Mouse (Mus musculus): ENCODE results near the gene Eif4a2. TPM values are rescaled to one million over a fixed set of nuclear protein-coding genes. Genes with fewer than 3 reads are reported as not detected.

Eif4a2 gene
- polyA plus RNA-seq, 1 experiment from 2014 or later: 52.5 TPM

DNA sequence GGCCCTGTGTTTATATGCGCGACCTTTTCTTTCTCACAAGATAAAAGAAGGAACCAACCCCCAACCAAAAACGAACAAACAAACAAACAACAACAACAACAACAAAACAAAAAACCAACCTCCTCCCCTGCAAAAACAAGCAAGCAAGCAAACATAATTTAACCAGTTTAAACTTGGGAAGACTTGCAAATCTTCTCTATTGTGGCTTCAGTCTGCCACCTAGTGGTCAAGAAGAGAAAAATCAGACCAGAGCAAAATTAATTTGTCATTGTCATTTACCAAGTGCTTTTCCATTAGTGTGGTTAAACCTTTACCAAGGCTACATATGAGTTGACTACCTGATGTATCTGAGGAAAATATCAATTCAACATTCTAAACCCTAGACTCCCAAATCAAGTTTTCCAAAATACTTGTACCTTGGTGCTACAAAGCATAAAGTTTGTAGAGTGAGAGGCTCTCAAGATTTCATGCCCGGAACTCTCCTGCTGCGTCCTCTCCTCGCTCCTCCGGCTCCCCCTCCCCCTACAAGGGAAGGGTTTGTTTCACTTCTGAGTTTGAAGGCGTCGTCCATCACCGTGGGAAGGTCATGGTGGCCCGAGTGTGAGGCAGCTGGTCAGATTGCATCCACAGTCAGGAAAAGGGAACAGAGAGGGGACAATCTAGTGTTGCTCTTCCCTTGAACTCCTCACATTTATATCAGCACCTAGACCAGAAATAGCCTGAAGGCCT, 28.3 kb downstream of the Eif4a2 start:
- no peaks in the 10 kb centered on the region for H3K27me3 ChIP-seq (ENCODE audit: insufficient read depth, low read length)
- no peak overlapping the region for H3K9ac ChIP-seq (replicated peaks)
- WGBS (ENCODE audit: insufficient replicate concordance): 20% methylated on average over 11 of the region's 11 CpGs
- H3K4me1 ChIP-seq (ENCODE audit: insufficient read depth): no peaks in the 10 kb centered on the region
- peak; percentile 33; the same call in 1 of the 2 replicates for ATAC-seq
- H3K27ac ChIP-seq (ENCODE audit: low read depth): no peak overlapping the region
- no peak overlapping the region for H3K4me3 ChIP-seq (ENCODE audit: low read depth, low read length)
- no peaks in the 10 kb centered on the region for H3K9me3 ChIP-seq (ENCODE audit: low read length)
- H3K4me2 ChIP-seq (ENCODE audit: low read depth, low read length): no peak overlapping the region
- H3K36me3 ChIP-seq (replicated peaks; ENCODE audit: insufficient read depth, low read length): no peaks in the 10 kb centered on the region
- DNase-seq: no peak
- no peak for TF ChIP-seq EP300 (IDR thresholded peaks at IDR 0.05; ENCODE audit: low read depth)
- TF ChIP-seq CTCF (IDR thresholded peaks at IDR 0.05; ENCODE audit: low read depth): peak; percentile 87

DNA sequence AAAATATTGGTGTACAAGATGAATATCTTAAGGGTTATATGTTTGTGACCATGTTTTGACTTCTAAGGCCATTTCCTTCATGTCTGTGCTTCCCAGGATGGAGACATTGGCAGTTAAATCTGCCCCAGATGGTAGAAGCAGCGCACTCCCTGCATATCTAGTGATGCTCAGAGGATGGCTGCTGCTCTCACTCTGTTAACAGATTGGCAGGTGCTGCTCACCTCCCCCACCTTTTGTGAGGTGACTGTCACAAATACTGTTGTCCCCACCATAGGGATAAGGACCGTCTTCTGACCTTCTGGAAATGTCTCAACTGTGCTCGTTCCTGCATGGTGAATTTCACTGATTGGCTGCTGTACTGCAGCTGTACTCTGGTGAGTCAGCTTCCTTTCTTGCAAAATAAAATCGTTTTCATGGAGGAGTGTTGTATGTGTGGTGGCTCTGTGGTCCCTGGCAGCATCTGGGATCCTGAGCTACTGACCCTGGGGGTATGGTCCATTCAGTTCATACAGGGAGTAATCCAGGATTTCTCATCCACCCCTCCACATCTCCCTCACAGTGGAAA, 29.2 kb downstream of the Eif4a2 start:
- no peak for DNase-seq
- H3K4me2 ChIP-seq (ENCODE audit: low read depth, low read length): no peak overlapping the region
- H3K4me1 ChIP-seq (ENCODE audit: insufficient read depth): no peaks in the 10 kb centered on the region
- no peaks in the 10 kb centered on the region for H3K9me3 ChIP-seq (ENCODE audit: low read length)
- TF ChIP-seq CTCF (IDR thresholded peaks at IDR 0.05; ENCODE audit: low read depth) (no peak), EP300 (IDR thresholded peaks at IDR 0.05; ENCODE audit: low read depth) (no peak)
- H3K9ac ChIP-seq (replicated peaks): no peak overlapping the region
- no peak overlapping the region for H3K27ac ChIP-seq (ENCODE audit: low read depth)
- no peaks in the 10 kb centered on the region for H3K36me3 ChIP-seq (replicated peaks; ENCODE audit: insufficient read depth, low read length)
- 37% methylated on average over 4 of the region's 4 CpGs for WGBS (ENCODE audit: insufficient replicate concordance)
- ATAC-seq: no peak
- no peak overlapping the region for H3K4me3 ChIP-seq (ENCODE audit: low read depth, low read length)
- H3K27me3 ChIP-seq (ENCODE audit: insufficient read depth, low read length): no peaks in the 10 kb centered on the region

DNA sequence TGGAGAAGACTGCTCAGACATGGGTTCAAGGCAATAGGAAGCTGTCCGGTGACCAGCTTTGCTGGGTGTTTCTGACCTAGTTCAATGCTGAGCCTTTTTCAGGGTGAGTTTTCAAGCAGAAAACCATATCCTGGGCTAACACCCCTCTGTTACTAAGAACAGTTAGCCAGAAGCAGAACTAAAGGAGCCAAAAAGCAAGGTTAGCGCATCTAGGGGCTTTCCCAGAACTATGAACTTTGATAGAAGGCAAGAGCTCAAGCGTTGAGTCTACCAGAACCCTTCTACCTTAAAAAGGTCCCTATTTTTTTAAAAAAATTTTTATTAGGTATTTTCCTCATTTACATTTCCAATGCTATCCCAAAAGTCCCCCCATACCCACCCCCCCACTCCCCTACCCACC, 33.7 kb downstream of the Eif4a2 start:
- ATAC-seq (no peak), DNase-seq (no peak)
- Histone ChIP-seq H3K27ac (ENCODE audit: low read depth) (no peak overlapping the region), H3K27me3 (ENCODE audit: insufficient read depth, low read length) (no peaks in the 10 kb centered on the region), H3K36me3 (replicated peaks; ENCODE audit: insufficient read depth, low read length) (no peaks in the 10 kb centered on the region), H3K4me1 (ENCODE audit: insufficient read depth) (peaks cover 11% of the 10 kb centered on the region), H3K9me3 (ENCODE audit: low read length) (no peaks in the 10 kb centered on the region), H3K4me2 (ENCODE audit: low read depth, low read length) (no peak overlapping the region), H3K4me3 (ENCODE audit: low read depth, low read length) (no peak overlapping the region), H3K9ac (replicated peaks) (no peak overlapping the region)
- TF ChIP-seq CTCF (IDR thresholded peaks at IDR 0.05; ENCODE audit: low read depth): no peak
- TF ChIP-seq EP300 (IDR thresholded peaks at IDR 0.05; ENCODE audit: low read depth): no peak
- 81% methylated on average over 3 of the region's 3 CpGs for WGBS (ENCODE audit: insufficient replicate concordance)

DNA sequence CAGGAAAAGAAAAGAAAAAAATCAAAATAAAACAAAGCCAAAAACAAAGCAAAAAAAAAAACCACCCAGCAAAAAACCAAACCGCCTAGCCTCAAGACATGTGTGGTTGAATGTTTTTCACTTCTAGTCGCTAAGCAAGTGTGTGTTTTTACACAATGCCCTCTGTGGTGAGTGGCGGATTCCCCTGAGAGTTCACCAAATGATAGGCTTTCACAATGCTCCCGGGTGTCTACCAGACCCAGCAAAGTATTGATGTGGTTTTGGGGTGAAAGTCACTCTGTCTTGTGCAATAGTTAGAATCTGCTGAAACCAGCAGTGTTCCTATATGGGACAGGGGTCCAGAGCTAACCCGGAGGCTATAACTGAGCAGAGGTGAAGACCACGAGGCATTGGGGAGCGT, 37.1 kb downstream of the Eif4a2 start:
- Histone ChIP-seq H3K9ac (replicated peaks) (no peak overlapping the region), H3K27ac (ENCODE audit: low read depth) (peak overlapping the region; percentile 75), H3K36me3 (replicated peaks; ENCODE audit: insufficient read depth, low read length) (no peaks in the 10 kb centered on the region), H3K4me1 (ENCODE audit: insufficient read depth) (peaks cover 11% of the 10 kb centered on the region), H3K4me2 (ENCODE audit: low read depth, low read length) (no peak overlapping the region), H3K4me3 (ENCODE audit: low read depth, low read length) (no peak overlapping the region), H3K9me3 (ENCODE audit: low read length) (no peaks in the 10 kb centered on the region), H3K27me3 (ENCODE audit: insufficient read depth, low read length) (no peaks in the 10 kb centered on the region)
- TF ChIP-seq EP300 (IDR thresholded peaks at IDR 0.05; ENCODE audit: low read depth) (peak; percentile 64; the same call in 1 of the 2 replicates), CTCF (IDR thresholded peaks at IDR 0.05; ENCODE audit: low read depth) (no peak)
- WGBS (ENCODE audit: insufficient replicate concordance): 27% methylated on average over 7 of the region's 7 CpGs
- DNase-seq (peak; percentile 60), ATAC-seq (peak; percentile 95)

DNA sequence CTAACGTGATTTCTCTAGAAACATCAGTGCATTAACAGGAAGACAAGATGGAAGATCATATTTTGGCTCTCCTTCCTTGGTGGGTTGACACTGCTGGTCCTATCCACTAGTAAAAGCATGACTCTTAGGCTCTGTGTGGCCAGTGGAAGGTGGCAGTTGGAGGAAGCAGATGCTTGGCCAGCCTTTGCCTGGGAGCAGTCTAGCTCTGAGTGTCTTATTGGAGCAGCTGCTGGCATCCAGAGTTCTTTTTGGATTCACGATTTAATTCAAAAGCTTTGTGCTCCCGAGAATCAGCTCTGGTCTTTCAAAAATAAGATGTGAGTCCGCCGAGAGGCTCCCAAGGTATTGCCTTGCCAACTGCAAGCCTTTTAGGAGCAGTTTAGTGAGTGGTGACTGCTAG, 38.0 kb downstream of the Eif4a2 start:
- H3K36me3 ChIP-seq (replicated peaks; ENCODE audit: insufficient read depth, low read length): no peaks in the 10 kb centered on the region
- TF ChIP-seq CTCF (IDR thresholded peaks at IDR 0.05; ENCODE audit: low read depth) (no peak), EP300 (IDR thresholded peaks at IDR 0.05; ENCODE audit: low read depth) (no peak)
- WGBS (ENCODE audit: insufficient replicate concordance): 69% methylated on average over 5 of the region's 5 CpGs
- H3K4me1 ChIP-seq (ENCODE audit: insufficient read depth): peaks cover 15% of the 10 kb centered on the region
- no peak overlapping the region for H3K9ac ChIP-seq (replicated peaks)
- DNase-seq (no peak), ATAC-seq (no peak)
- no peak overlapping the region for H3K4me3 ChIP-seq (ENCODE audit: low read depth, low read length)
- no peak overlapping the region for H3K4me2 ChIP-seq (ENCODE audit: low read depth, low read length)
- H3K27ac ChIP-seq (ENCODE audit: low read depth): no peak overlapping the region
- H3K9me3 ChIP-seq (ENCODE audit: low read length): no peaks in the 10 kb centered on the region
- no peaks in the 10 kb centered on the region for H3K27me3 ChIP-seq (ENCODE audit: insufficient read depth, low read length)

- Histone ChIP-seq H3K4me2 (ENCODE audit: low read depth, low read length) (no peak within 1 kb of the TSS), H3K9me3 (ENCODE audit: low read length) (no peaks in the 10 kb centered on the region), H3K27ac (ENCODE audit: low read depth) (no peak within 1 kb of the TSS), H3K4me1 (ENCODE audit: insufficient read depth) (peaks cover 15% of the 10 kb centered on the region), H3K4me3 (ENCODE audit: low read depth, low read length) (no peak within 1 kb of the TSS), H3K9ac (replicated peaks) (no peak within 1 kb of the TSS), H3K36me3 (replicated peaks; ENCODE audit: insufficient read depth, low read length) (no peaks in the 10 kb centered on the region), H3K27me3 (ENCODE audit: insufficient read depth, low read length) (no peaks in the 10 kb centered on the region)
- ATAC-seq (no peak), DNase-seq (no peak)
- no peak for TF ChIP-seq CTCF (IDR thresholded peaks at IDR 0.05; ENCODE audit: low read depth)
- TF ChIP-seq EP300 (IDR thresholded peaks at IDR 0.05; ENCODE audit: low read depth): no peak
- WGBS (ENCODE audit: insufficient replicate concordance): 76% methylated on average over 3 of the region's 3 CpGs
Observed at GRCm38 (mm10) chr16:23146280-23146679, 39.0 kb downstream of the Eif4a2 start, which contains the start of gene Adipoq. Gene Adipoq (plus strand): TSS chr16:23146536.

Measured in liver, postnatal 0 days (tissue).